Mouse (Mus musculus): ENCODE measurements at regions not wholly inside any gene's neighbourhood (a gene's known extent, or its start where the extent isn't known, plus 50 kb on each side); places are given as distances from the start of the nearest gene placed in this dataset.

- DNase-seq (ENCODE audit: low spot score in 2 of 2) = no peak
- Histone ChIP-seq H3K4me3 (no peak overlapping the region), H3K27ac (no peak overlapping the region)
- TF ChIP-seq CTCF (conservative IDR thresholded peaks at IDR 0.05) = no peak
These were observed 377.0 kb upstream of the A1bg start for GRCm38 (mm10) chr15:61299796-61300195.

- no peak overlapping the region for H3K4me3 ChIP-seq
- no peak for DNase-seq (ENCODE audit: low spot score in 2 of 2)
- TF ChIP-seq CTCF (conservative IDR thresholded peaks at IDR 0.05) = no peak
These were observed 374.8 kb upstream of the A1bg start for GRCm38 (mm10) chr15:61297447-61298208.

GRCm38 (mm10) chr15:61294616-61295015 lies 371.8 kb upstream of the A1bg start:
- Histone ChIP-seq H3K27ac (no peak overlapping the region), H3K4me3 (no peak overlapping the region)
- DNase-seq (ENCODE audit: low spot score in 2 of 2) = no peak
- TF ChIP-seq CTCF (conservative IDR thresholded peaks at IDR 0.05) = no peak

More at GRCm38 (mm10) chr15:61297447-61298208, 374.8 kb upstream of the A1bg start:
- no peak overlapping the region for H3K27ac ChIP-seq

- no peak for DNase-seq (ENCODE audit: low spot score in 2 of 2)
- TF ChIP-seq CTCF (conservative IDR thresholded peaks at IDR 0.05) = no peak
- H3K4me3 ChIP-seq = no peak overlapping the region
- H3K27ac ChIP-seq = no peak overlapping the region
These were observed 371.3 kb upstream of the A1bg start for GRCm38 (mm10) chr15:61294131-61294530.

GRCm38 (mm10) chr15:61268766-61269165 lies 346.0 kb upstream of the A1bg start:
- DNase-seq (ENCODE audit: low spot score in 2 of 2) = no peak
- H3K4me3 ChIP-seq = no peak overlapping the region
- no peak overlapping the region for H3K27ac ChIP-seq
- no peak for TF ChIP-seq CTCF (conservative IDR thresholded peaks at IDR 0.05)

GRCm38 (mm10) chr15:61259047-61259446 lies 336.2 kb upstream of the A1bg start:
- TF ChIP-seq CTCF (conservative IDR thresholded peaks at IDR 0.05) = no peak
- no peak overlapping the region for H3K4me3 ChIP-seq
- no peak for DNase-seq (ENCODE audit: low spot score in 2 of 2)
- H3K27ac ChIP-seq = no peak overlapping the region

- TF ChIP-seq CTCF (conservative IDR thresholded peaks at IDR 0.05) = no peak
- H3K4me3 ChIP-seq = no peak overlapping the region
- no peak for DNase-seq (ENCODE audit: low spot score in 2 of 2)
- no peak overlapping the region for H3K27ac ChIP-seq
These were observed 321.7 kb upstream of the A1bg start for GRCm38 (mm10) chr15:61244511-61244910.

GRCm38 (mm10) chr15:61242161-61242681 lies 319.4 kb upstream of the A1bg start:
- no peak overlapping the region for H3K4me3 ChIP-seq
- H3K27ac ChIP-seq = no peak overlapping the region
- no peak for DNase-seq (ENCODE audit: low spot score in 2 of 2)
- no peak for TF ChIP-seq CTCF (conservative IDR thresholded peaks at IDR 0.05)

GRCm38 (mm10) chr15:61241741-61242140 lies 318.9 kb upstream of the A1bg start:
- TF ChIP-seq CTCF (conservative IDR thresholded peaks at IDR 0.05) = no peak
- Histone ChIP-seq H3K4me3 (no peak overlapping the region), H3K27ac (no peak overlapping the region)
- DNase-seq (ENCODE audit: low spot score in 2 of 2) = no peak

GRCm38 (mm10) chr15:61240344-61240743 lies 317.5 kb upstream of the A1bg start:
- no peak overlapping the region for H3K27ac ChIP-seq
- no peak for TF ChIP-seq CTCF (conservative IDR thresholded peaks at IDR 0.05)
- DNase-seq (ENCODE audit: low spot score in 2 of 2) = no peak
- no peak overlapping the region for H3K4me3 ChIP-seq

GRCm38 (mm10) chr15:61239414-61239813 lies 316.6 kb upstream of the A1bg start:
- no peak for DNase-seq (ENCODE audit: low spot score in 2 of 2)
- Histone ChIP-seq H3K4me3 (no peak overlapping the region), H3K27ac (no peak overlapping the region)
- no peak for TF ChIP-seq CTCF (conservative IDR thresholded peaks at IDR 0.05)

GRCm38 (mm10) chr15:61238996-61239395 lies 316.2 kb upstream of the A1bg start:
- Histone ChIP-seq H3K4me3 (no peak overlapping the region), H3K27ac (no peak overlapping the region)
- no peak for DNase-seq (ENCODE audit: low spot score in 2 of 2)
- TF ChIP-seq CTCF (conservative IDR thresholded peaks at IDR 0.05) = no peak

- no peak overlapping the region for H3K27ac ChIP-seq
- no peak for DNase-seq (ENCODE audit: low spot score in 2 of 2)
- H3K4me3 ChIP-seq = no peak overlapping the region
- TF ChIP-seq CTCF (conservative IDR thresholded peaks at IDR 0.05) = no peak
These were observed 306.8 kb upstream of the A1bg start for GRCm38 (mm10) chr15:61229579-61229978.

GRCm38 (mm10) chr15:61222923-61223322 lies 300.1 kb upstream of the A1bg start:
- no peak for TF ChIP-seq CTCF (conservative IDR thresholded peaks at IDR 0.05)
- no peak overlapping the region for H3K27ac ChIP-seq
- no peak for DNase-seq (ENCODE audit: low spot score in 2 of 2)
- H3K4me3 ChIP-seq = no peak overlapping the region
